Mouse (Mus musculus): ENCODE measurements around the gene Serinc1. TPM values are rescaled to one million over a fixed set of nuclear protein-coding genes. Genes with fewer than 3 reads are reported as not detected.

Gene Serinc1
- total and polyA plus RNA-seq, 3 experiments: 38.3 to 42.8 TPM; not detected in 1

DNA sequence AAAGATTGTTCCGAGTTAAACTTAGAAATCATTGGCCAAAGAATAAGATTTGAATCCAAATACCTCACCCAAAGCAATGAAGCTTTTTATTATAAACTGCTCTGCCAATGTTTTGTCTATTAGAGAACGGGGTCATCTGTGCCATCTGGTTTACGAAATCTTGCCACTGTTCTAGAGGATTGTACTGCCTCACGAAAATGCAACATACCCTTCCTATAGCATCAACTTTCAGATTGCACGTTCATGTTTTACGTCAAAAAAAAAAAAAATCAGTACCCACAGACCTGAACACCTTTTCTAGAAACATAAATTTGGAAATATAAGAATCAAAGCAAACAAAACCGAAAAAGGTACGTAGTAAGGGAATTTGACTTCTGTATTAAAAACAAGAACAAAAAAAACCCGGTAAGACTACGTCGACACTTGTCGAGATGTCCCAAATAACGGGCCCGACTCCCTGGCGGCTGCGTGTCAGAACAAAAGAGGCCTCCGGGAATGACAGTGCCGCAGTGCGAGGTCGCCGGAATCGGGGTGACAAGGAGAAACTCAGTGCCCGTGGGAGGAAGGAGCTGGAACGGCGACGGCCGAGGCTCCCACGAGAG is 613 bp downstream of the Serinc1 start:
- TF ChIP-seq CHD1 (IDR thresholded peaks at IDR 0.05; ENCODE audit: low read depth, low read length) (peak; percentile 73; the same call in 1 of the 2 replicates), GABPA (IDR thresholded peaks at IDR 0.05; ENCODE audit: low read depth, low read length) (no peak), MYC (IDR thresholded peaks at IDR 0.05; ENCODE audit: low read depth, low read length) (0 out of 2 replicates have a peak, but pooled peaks have one; percentile 20), RAD21 (IDR thresholded peaks at IDR 0.05; ENCODE audit: low read depth, low read length) (no peak), MAX (IDR thresholded peaks at IDR 0.05; ENCODE audit: low read length) (0 out of 2 replicates have a peak, but pooled peaks have one; percentile 21), UBTF (IDR thresholded peaks at IDR 0.05; ENCODE audit: borderline replicate concordance, insufficient read depth, low read depth, low read length) (0 out of 2 replicates have a peak, but pooled peaks have one; percentile 46), ZNF384 (IDR thresholded peaks at IDR 0.05; ENCODE audit: low read depth, low read length) (peak; percentile 66), ETS1 (IDR thresholded peaks at IDR 0.05; ENCODE audit: low read depth, low read length) (no peak)
- DNase-seq (ENCODE audit: low read depth, low spot score): no peak
- peaks cover 31% of the 10 kb centered on the region for H3K79me2 ChIP-seq (ENCODE audit: control insufficient read depth, insufficient read depth, low read length, poor library complexity)

DNA sequence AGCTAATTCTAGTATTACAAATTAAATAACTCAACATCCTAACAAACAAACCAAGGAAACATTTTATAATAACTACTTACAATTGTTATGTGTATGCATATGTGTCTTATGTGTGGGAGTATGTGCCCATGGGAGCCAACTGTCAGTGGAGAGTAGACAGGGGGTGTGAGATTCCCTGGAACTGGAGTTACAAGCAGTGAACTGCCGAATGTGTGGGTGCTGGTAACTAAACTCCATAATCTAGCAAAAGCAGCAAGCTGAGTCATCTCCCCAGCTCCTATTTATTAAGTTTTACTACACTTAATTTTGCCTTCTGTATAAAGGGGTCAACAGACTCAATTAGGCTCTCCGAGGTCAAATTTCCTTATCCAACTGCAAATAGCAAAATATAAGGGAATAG is 1.3 kb downstream of the Serinc1 start:
- Histone ChIP-seq H3K79me2 (ENCODE audit: control insufficient read depth, insufficient read depth, low read length, poor library complexity) (peaks cover 31% of the 10 kb centered on the region), H3K27me3 (ENCODE audit: control insufficient read depth in 1 of 2, insufficient read depth in 2 of 2, low read length in 2 of 2) (no peaks in the 10 kb centered on the region), H3K27ac (ENCODE audit: control insufficient read depth, low read depth, low read length) (no peak overlapping the region), H3K9ac (ENCODE audit: control insufficient read depth, low read depth, low read length, poor library complexity, severe bottlenecking) (peak overlapping the region; percentile 98), H3K4me3 (ENCODE audit: control insufficient read depth in 1 of 2, insufficient read depth in 1 of 2, low read depth in 2 of 2, low read length in 2 of 2) (peak overlapping the region; percentile 44 to 75), H3K36me3 (ENCODE audit: control insufficient read depth in 1 of 2, insufficient read depth in 2 of 2, low read length in 2 of 2) (peaks cover 3 to 19% of the 10 kb centered on the region in 2 experiments; a peak in 3 of 4 replicates), H3K9me3 (replicated peaks; ENCODE audit: insufficient read depth, low read length) (no peaks in the 10 kb centered on the region), H3K4me1 (ENCODE audit: control insufficient read depth in 1 of 2, insufficient read depth in 2 of 2, low read length in 2 of 2) (peaks cover 2 to 3% of the 10 kb centered on the region in 2 experiments; a peak in 2 of 4 replicates)
- DNase-seq (ENCODE audit: low read depth, low spot score): peak; percentile 46
- peak; percentile 9; the same call in 1 of the 2 replicates for TF ChIP-seq TAL1 (IDR thresholded peaks at IDR 0.05; ENCODE audit: low read length)
- TF ChIP-seq ETS1 (IDR thresholded peaks at IDR 0.05; ENCODE audit: low read depth, low read length): no peak
- TF ChIP-seq MXI1 (IDR thresholded peaks at IDR 0.05; ENCODE audit: low read depth, low read length): no peak
- TF ChIP-seq CTCF (IDR thresholded peaks at IDR 0.05 in 2 of 3, conservative IDR thresholded peaks at IDR 0.05 in 1 of 3; ENCODE audit: control insufficient read depth in 1 of 3, insufficient read depth in 1 of 3, low read depth in 2 of 3, low read length in 3 of 3, poor library complexity in 1 of 3, severe bottlenecking in 1 of 3): no peak

More for the DNA sequence above, 613 bp downstream of the Serinc1 start:
- Histone ChIP-seq H3K27ac (ENCODE audit: control insufficient read depth, low read depth, low read length) (peak overlapping the region; percentile 83), H3K9me3 (replicated peaks; ENCODE audit: insufficient read depth, low read length) (no peaks in the 10 kb centered on the region), H3K4me1 (ENCODE audit: control insufficient read depth in 1 of 2, insufficient read depth in 2 of 2, low read length in 2 of 2) (peaks cover 2 to 3% of the 10 kb centered on the region in 2 experiments; a peak in 2 of 4 replicates), H3K27me3 (ENCODE audit: control insufficient read depth in 1 of 2, insufficient read depth in 2 of 2, low read length in 2 of 2) (peaks cover 0 to under 1% of the 10 kb centered on the region in 2 experiments; a peak in 2 of 4 replicates), H3K4me3 (ENCODE audit: control insufficient read depth in 1 of 2, insufficient read depth in 1 of 2, low read depth in 2 of 2, low read length in 2 of 2) (peak overlapping the region; percentile 75 to 100), H3K36me3 (ENCODE audit: control insufficient read depth in 1 of 2, insufficient read depth in 2 of 2, low read length in 2 of 2) (peaks cover 3 to 19% of the 10 kb centered on the region in 2 experiments; a peak in 3 of 4 replicates), H3K9ac (ENCODE audit: control insufficient read depth, low read depth, low read length, poor library complexity, severe bottlenecking) (peak overlapping the region; percentile 98)

DNA sequence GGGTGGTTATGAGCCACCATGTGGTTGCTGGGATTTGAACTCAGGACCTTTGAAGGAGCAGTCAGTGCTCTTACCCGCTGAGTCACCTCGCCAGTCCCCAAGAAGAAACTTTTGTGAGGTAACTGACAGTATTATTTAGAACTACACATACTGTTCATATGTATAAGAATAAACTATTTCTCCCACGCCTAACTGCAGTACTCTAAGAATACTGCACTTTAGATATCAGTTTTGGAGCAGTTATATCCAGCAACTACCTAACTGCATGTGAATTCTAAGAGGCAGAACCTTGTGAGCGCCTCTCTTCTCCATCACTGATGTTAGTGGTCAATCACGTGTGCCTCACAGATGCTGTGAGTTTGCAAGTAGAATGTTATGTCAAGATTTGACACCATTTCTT is 5.9 kb downstream of the Serinc1 start:
- Histone ChIP-seq H3K79me2 (ENCODE audit: control insufficient read depth, insufficient read depth, low read length, poor library complexity) (peaks cover 23% of the 10 kb centered on the region), H3K36me3 (ENCODE audit: control insufficient read depth in 1 of 2, insufficient read depth in 2 of 2, low read length in 2 of 2) (peaks cover 19 to 35% of the 10 kb centered on the region in 2 experiments), H3K4me3 (ENCODE audit: control insufficient read depth in 1 of 2, insufficient read depth in 1 of 2, low read depth in 2 of 2, low read length in 2 of 2) (no peak overlapping the region), H3K9me3 (replicated peaks; ENCODE audit: insufficient read depth, low read length) (no peaks in the 10 kb centered on the region), H3K9ac (ENCODE audit: control insufficient read depth, low read depth, low read length, poor library complexity, severe bottlenecking) (no peak overlapping the region), H3K27me3 (ENCODE audit: control insufficient read depth in 1 of 2, insufficient read depth in 2 of 2, low read length in 2 of 2) (no peaks in the 10 kb centered on the region), H3K4me1 (ENCODE audit: control insufficient read depth in 1 of 2, insufficient read depth in 2 of 2, low read length in 2 of 2) (peaks cover 2 to 3% of the 10 kb centered on the region in 2 experiments; a peak in 2 of 4 replicates), H3K27ac (ENCODE audit: control insufficient read depth, low read depth, low read length) (no peak overlapping the region)
- no peak for DNase-seq (ENCODE audit: low read depth, low spot score)
- TF ChIP-seq UBTF (IDR thresholded peaks at IDR 0.05; ENCODE audit: borderline replicate concordance, insufficient read depth, low read depth, low read length) (no peak), CHD1 (IDR thresholded peaks at IDR 0.05; ENCODE audit: low read depth, low read length) (no peak), EP300 (IDR thresholded peaks at IDR 0.05; ENCODE audit: low read depth in 1 of 2, low read length in 2 of 2) (no peak), HCFC1 (IDR thresholded peaks at IDR 0.05; ENCODE audit: low read depth, low read length) (no peak), MAFK (IDR thresholded peaks at IDR 0.05; ENCODE audit: borderline replicate concordance, low read depth, low read length) (no peak), BHLHE40 (IDR thresholded peaks at IDR 0.05; ENCODE audit: borderline replicate concordance, low read depth, low read length) (no peak), E2F4 (IDR thresholded peaks at IDR 0.05; ENCODE audit: borderline replicate concordance, low read depth, low read length) (no peak), TAL1 (IDR thresholded peaks at IDR 0.05; ENCODE audit: low read length) (no peak), USF1 (IDR thresholded peaks at IDR 0.05; ENCODE audit: low read depth, low read length) (no peak), CHD2 (IDR thresholded peaks at IDR 0.05; ENCODE audit: low read length) (no peak), RAD21 (IDR thresholded peaks at IDR 0.05; ENCODE audit: low read depth, low read length) (no peak), CTCF (IDR thresholded peaks at IDR 0.05 in 2 of 3, conservative IDR thresholded peaks at IDR 0.05 in 1 of 3; ENCODE audit: control insufficient read depth in 1 of 3, insufficient read depth in 1 of 3, low read depth in 2 of 3, low read length in 3 of 3, poor library complexity in 1 of 3, severe bottlenecking in 1 of 3) (no peak), MYB (IDR thresholded peaks at IDR 0.05; ENCODE audit: low read depth, low read length) (no peak), SMC3 (IDR thresholded peaks at IDR 0.05; ENCODE audit: low read depth, low read length) (no peak), MXI1 (IDR thresholded peaks at IDR 0.05; ENCODE audit: low read depth, low read length) (no peak), JUND (IDR thresholded peaks at IDR 0.05; ENCODE audit: low read depth, low read length) (no peak), RCOR1 (IDR thresholded peaks at IDR 0.05; ENCODE audit: low read depth, low read length) (no peak), MYC (IDR thresholded peaks at IDR 0.05; ENCODE audit: low read depth, low read length) (no peak), ETS1 (IDR thresholded peaks at IDR 0.05; ENCODE audit: low read depth, low read length) (no peak)
